Mouse (Mus musculus): Measurements from ENCODE around the gene Platr17. TPM values are rescaled to one million over a fixed set of nuclear protein-coding genes. Genes with fewer than 3 reads are reported as not detected.

The Platr17 gene
- polyA plus RNA-seq, 1 experiment from 2014 or later: 0.18 TPM

DNA sequence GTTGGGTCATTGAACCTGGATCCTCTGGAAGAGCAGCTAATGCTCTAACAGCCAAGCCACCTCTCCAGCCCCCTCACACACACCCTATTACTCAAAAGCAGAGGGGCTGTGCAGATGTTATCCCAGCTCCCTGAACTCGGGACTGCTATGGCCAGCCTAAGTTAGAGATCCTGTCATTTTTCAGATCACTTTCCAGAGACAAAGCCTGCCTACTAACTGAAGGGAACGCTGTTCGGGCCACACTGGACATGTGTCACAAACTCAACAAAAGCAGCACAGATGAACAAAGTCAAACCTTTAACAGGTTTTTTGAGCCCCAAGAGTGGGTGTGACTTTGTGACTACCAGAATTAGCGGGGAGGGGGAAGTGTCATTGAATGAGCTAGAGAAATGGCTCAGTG lies 47.9 kb downstream of the Platr17 start:
- no peaks in the 10 kb centered on the region for H3K9me3 ChIP-seq
- peak overlapping the region; percentile 91 for H3K4me2 ChIP-seq (replicated peaks)
- peak overlapping the region; percentile 84 for H3K4me3 ChIP-seq (replicated peaks)
- peaks cover 52% of the 10 kb centered on the region for H3K4me1 ChIP-seq (replicated peaks)
- WGBS: 81% methylated on average over 4 of the region's 4 CpGs
- peaks cover 13% of the 10 kb centered on the region for H3K36me3 ChIP-seq
- ATAC-seq: no peak
- H3K9ac ChIP-seq: peak overlapping the region; percentile 39; the same call in 1 of the 2 replicates
- peak overlapping the region; percentile 41 for H3K27ac ChIP-seq
- no peaks in the 10 kb centered on the region for H3K27me3 ChIP-seq (replicated peaks)

DNA sequence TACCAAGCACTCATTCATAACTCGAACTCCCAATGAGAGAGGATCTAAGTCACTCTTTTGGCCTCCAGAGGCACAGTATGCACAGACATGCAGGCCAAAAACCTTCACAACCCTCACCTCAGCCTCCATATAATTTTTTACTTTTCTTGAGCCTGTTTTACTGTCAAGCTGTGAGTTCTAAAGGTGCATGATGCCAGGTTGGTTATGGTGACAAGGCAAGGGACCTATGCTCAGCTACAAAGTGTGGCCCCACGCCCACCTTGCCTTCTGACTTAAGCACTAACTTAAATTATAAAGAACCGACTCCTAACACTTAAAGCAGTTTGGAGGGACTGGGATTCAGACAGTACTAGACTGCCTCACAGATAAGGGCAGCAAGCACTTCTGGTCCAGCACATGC lies 48.4 kb downstream of the Platr17 start:
- peak overlapping the region; percentile 84 for H3K4me3 ChIP-seq (replicated peaks)
- peak overlapping the region; percentile 91 for H3K4me2 ChIP-seq (replicated peaks)
- H3K36me3 ChIP-seq: peaks cover 13% of the 10 kb centered on the region
- no peaks in the 10 kb centered on the region for H3K27me3 ChIP-seq (replicated peaks)
- H3K9ac ChIP-seq: peak overlapping the region; percentile 39; the same call in 1 of the 2 replicates
- ATAC-seq: no peak
- 77% methylated on average over 3 of the region's 3 CpGs for WGBS
- peak overlapping the region; percentile 41; the same call in 1 of the 2 replicates for H3K27ac ChIP-seq
- H3K4me1 ChIP-seq (replicated peaks): peaks cover 51% of the 10 kb centered on the region
- H3K9me3 ChIP-seq: no peaks in the 10 kb centered on the region

- Histone ChIP-seq H3K4me1 (replicated peaks) (peaks cover 43% of the 10 kb centered on the region), H3K27me3 (replicated peaks) (no peaks in the 10 kb centered on the region), H3K36me3 (peaks cover 14% of the 10 kb centered on the region), H3K9me3 (no peaks in the 10 kb centered on the region), H3K9ac (peak overlapping the region; percentile 97), H3K4me2 (replicated peaks) (peak overlapping the region; percentile 91), H3K4me3 (replicated peaks) (peak overlapping the region; percentile 84), H3K27ac (peak overlapping the region; percentile 94)
- no peak for ATAC-seq
- WGBS: 37% methylated on average over 5 of the region's 5 CpGs
These were observed 49.1 kb downstream of the Platr17 start for GRCm38 (mm10) chr17:33953961-33954565.

DNA sequence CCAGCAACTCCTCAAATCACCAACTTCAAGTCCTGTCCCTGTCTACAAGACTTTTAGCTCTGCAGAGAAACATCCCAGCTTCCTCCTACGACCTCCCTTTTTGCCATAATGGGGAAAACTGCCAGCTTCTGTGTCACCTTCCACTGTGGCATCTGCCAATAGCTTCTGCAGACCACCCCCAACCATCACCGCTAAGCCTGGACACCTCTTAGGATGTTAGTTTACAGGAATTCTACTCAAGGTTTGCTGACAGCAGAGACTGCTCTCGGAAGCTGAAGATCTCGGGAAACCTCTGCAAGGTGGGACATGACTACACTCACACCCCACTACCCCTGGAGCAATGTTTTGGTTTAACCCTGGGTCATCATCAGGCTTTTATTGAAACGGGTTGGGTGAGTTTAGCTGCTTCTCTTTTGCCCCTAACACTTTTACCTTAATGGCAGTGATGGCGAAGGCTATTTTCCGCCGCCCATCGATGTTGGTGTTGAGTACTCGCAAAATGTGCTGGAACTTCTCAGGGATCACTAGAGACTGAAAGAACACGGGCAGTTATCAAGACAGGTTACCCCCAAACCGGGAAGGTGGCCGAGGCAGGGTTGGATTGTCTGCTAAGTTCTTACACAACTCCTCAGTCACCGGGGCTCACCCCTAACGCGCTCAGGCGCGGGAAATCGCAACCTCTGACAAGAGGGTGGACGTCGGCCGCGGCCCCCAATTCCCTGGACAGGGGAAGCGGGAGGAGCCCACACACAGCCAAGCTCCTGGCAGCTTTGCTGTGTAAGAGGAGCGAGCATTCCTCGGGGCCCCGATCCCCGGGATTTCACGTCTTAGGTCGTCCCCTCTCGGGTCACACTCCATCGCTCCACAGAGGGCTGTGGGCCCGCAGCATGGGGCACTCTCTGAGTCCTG lies 50.0 kb downstream of the Platr17 start:
- H3K4me2 ChIP-seq (replicated peaks): peak overlapping the region; percentile 91
- no peaks in the 10 kb centered on the region for H3K27me3 ChIP-seq (replicated peaks)
- peaks cover 38% of the 10 kb centered on the region for H3K4me1 ChIP-seq (replicated peaks)
- H3K9ac ChIP-seq: peak overlapping the region; percentile 97
- peak; percentile 23; the same call in 1 of the 2 replicates for ATAC-seq
- WGBS: under 1% methylated on average over 33 of the region's 33 CpGs
- peaks cover 19% of the 10 kb centered on the region for H3K36me3 ChIP-seq
- H3K27ac ChIP-seq: peak overlapping the region; percentile 94
- peak overlapping the region; percentile 84 for H3K4me3 ChIP-seq (replicated peaks)
- no peaks in the 10 kb centered on the region for H3K9me3 ChIP-seq

- peak; percentile 87 for ATAC-seq
- under 1% methylated on average over 50 of the region's 50 CpGs for WGBS
- Histone ChIP-seq H3K9ac (peak within 1 kb of the TSS; percentile 97), H3K4me1 (replicated peaks) (peaks cover 30% of the 10 kb centered on the region), H3K4me3 (replicated peaks) (peak within 1 kb of the TSS; percentile 84), H3K27me3 (replicated peaks) (no peaks in the 10 kb centered on the region), H3K36me3 (peaks cover 20% of the 10 kb centered on the region), H3K9me3 (no peaks in the 10 kb centered on the region), H3K27ac (peak within 1 kb of the TSS; percentile 94), H3K4me2 (replicated peaks) (peak within 1 kb of the TSS; percentile 91)
These were observed 50.8 kb downstream of the Platr17 start, which contains the start of the genes Vps52 and Rps18 for GRCm38 (mm10) chr17:33955555-33956214. Gene Vps52 (plus strand): TSS chr17:33955812. Gene Rps18 (minus strand): TSS chr17:33956001.

Other genes with a start within 250 kb of the Platr17 start
- gene Hnrnpm, start 218.3 kb upstream of the Platr17 start, polyA plus RNA-seq (2015; fragmentation: Nextera tagmentation; extraction: Ambion mirVana): 276 and 325 TPM in 2 replicates
- 49.4 and 52.7 TPM in 2 replicates for gene March2, start 186.5 kb upstream of the Platr17 start, polyA plus RNA-seq (2015; fragmentation: Nextera tagmentation; extraction: Ambion mirVana)
- gene Rab11b, start 144.6 kb upstream of the Platr17 start, polyA plus RNA-seq (2015; fragmentation: Nextera tagmentation; extraction: Ambion mirVana): 206 and 218 TPM in 2 replicates
- gene Angptl4, start 123.3 kb upstream of the Platr17 start, polyA plus RNA-seq (2015; fragmentation: Nextera tagmentation; extraction: Ambion mirVana): 20.7 and 23.4 TPM in 2 replicates
- gene Kank3, start 94.6 kb upstream of the Platr17 start, polyA plus RNA-seq (2015; fragmentation: Nextera tagmentation; extraction: Ambion mirVana): 23.0 and 30.5 TPM in 2 replicates
- 1,025 and 1,054 TPM in 2 replicates for gene Rps28, start 80.6 kb upstream of the Platr17 start, polyA plus RNA-seq (2015; fragmentation: Nextera tagmentation; extraction: Ambion mirVana)
- 492 and 540 TPM in 2 replicates for gene Ndufa7, start 80.6 kb upstream of the Platr17 start, polyA plus RNA-seq (2015; fragmentation: Nextera tagmentation; extraction: Ambion mirVana)
- 53.3 and 61.3 TPM in 2 replicates for gene Cd320, start 62.0 kb upstream of the Platr17 start, polyA plus RNA-seq (2015; fragmentation: Nextera tagmentation; extraction: Ambion mirVana)
- not detected in 2 replicates for gene Gm7029, start 31.3 kb upstream of the Platr17 start, polyA plus RNA-seq (2015; fragmentation: Nextera tagmentation; extraction: Ambion mirVana)
- 5.7 and 7.1 TPM in 2 replicates for gene Kifc1, start 14.5 kb upstream of the Platr17 start, polyA plus RNA-seq (2015; fragmentation: Nextera tagmentation; extraction: Ambion mirVana)
- 37.5 and 39.1 TPM in 2 replicates for gene Daxx, start 4.3 kb downstream of the Platr17 start, polyA plus RNA-seq (2015; fragmentation: Nextera tagmentation; extraction: Ambion mirVana)
- gene Tapbp, start 10.8 kb downstream of the Platr17 start, polyA plus RNA-seq (2015; fragmentation: Nextera tagmentation; extraction: Ambion mirVana): 35.6 and 39.3 TPM in 2 replicates
- 14.4 and 16.2 TPM in 2 replicates for gene Zbtb22, start 10.8 kb downstream of the Platr17 start, polyA plus RNA-seq (2015; fragmentation: Nextera tagmentation; extraction: Ambion mirVana)
- 29.2 and 32.9 TPM in 2 replicates for gene Rgl2, start 24.4 kb downstream of the Platr17 start, polyA plus RNA-seq (2015; fragmentation: Nextera tagmentation; extraction: Ambion mirVana)
- 153 and 159 TPM in 2 replicates for gene Pfdn6, start 35.2 kb downstream of the Platr17 start, polyA plus RNA-seq (2015; fragmentation: Nextera tagmentation; extraction: Ambion mirVana)
- 37.1 and 38.5 TPM in 2 replicates for gene Wdr46, start 35.5 kb downstream of the Platr17 start, polyA plus RNA-seq (2015; fragmentation: Nextera tagmentation; extraction: Ambion mirVana)
- gene B3galt4, start 46.4 kb downstream of the Platr17 start, polyA plus RNA-seq (2015; fragmentation: Nextera tagmentation; extraction: Ambion mirVana): 9.8 TPM in 2 replicates
- 44.0 and 47.4 TPM in 2 replicates for gene Vps52, start 50.7 kb downstream of the Platr17 start, polyA plus RNA-seq (2015; fragmentation: Nextera tagmentation; extraction: Ambion mirVana)
- gene Rps18, start 50.9 kb downstream of the Platr17 start, polyA plus RNA-seq (2015; fragmentation: Nextera tagmentation; extraction: Ambion mirVana): 1,812 and 1,948 TPM in 2 replicates
- 190 and 264 TPM in 2 replicates for gene H2-K1, start 95.2 kb downstream of the Platr17 start, polyA plus RNA-seq (2015; fragmentation: Nextera tagmentation; extraction: Ambion mirVana)
- 16.8 and 18.2 TPM in 2 replicates for gene Ring1, start 119.5 kb downstream of the Platr17 start, polyA plus RNA-seq (2015; fragmentation: Nextera tagmentation; extraction: Ambion mirVana)
- 51.5 and 60.9 TPM in 2 replicates for gene H2-Ke6, start 122.9 kb downstream of the Platr17 start, polyA plus RNA-seq (2015; fragmentation: Nextera tagmentation; extraction: Ambion mirVana)
- gene Slc39a7, start 126.5 kb downstream of the Platr17 start, polyA plus RNA-seq (2015; fragmentation: Nextera tagmentation; extraction: Ambion mirVana): 151 and 172 TPM in 2 replicates
- gene Rxrb, start 126.7 kb downstream of the Platr17 start, polyA plus RNA-seq (2015; fragmentation: Nextera tagmentation; extraction: Ambion mirVana): 41.8 and 45.0 TPM in 2 replicates
- 0.90 and 1.0 TPM in 2 replicates for gene Col11a2, start 134.3 kb downstream of the Platr17 start, polyA plus RNA-seq (2015; fragmentation: Nextera tagmentation; extraction: Ambion mirVana)
- 0.66 and 0.85 TPM in 2 replicates for gene H2-Oa, start 187.2 kb downstream of the Platr17 start, polyA plus RNA-seq (2015; fragmentation: Nextera tagmentation; extraction: Ambion mirVana)
- gene H2-DMa, start 214.4 kb downstream of the Platr17 start, polyA plus RNA-seq (2015; fragmentation: Nextera tagmentation; extraction: Ambion mirVana): 11.3 and 13.4 TPM in 2 replicates
- 88.2 and 90.7 TPM in 2 replicates for gene Brd2, start 217.5 kb downstream of the Platr17 start, polyA plus RNA-seq (2015; fragmentation: Nextera tagmentation; extraction: Ambion mirVana)
- 0.68 and 0.83 TPM in 2 replicates for gene H2-DMb2, start 238.2 kb downstream of the Platr17 start, polyA plus RNA-seq (2015; fragmentation: Nextera tagmentation; extraction: Ambion mirVana)
- gene H2-DMb1, start 247.9 kb downstream of the Platr17 start, polyA plus RNA-seq (2015; fragmentation: Nextera tagmentation; extraction: Ambion mirVana): 3.2 TPM in 2 replicates

Data from intestine, embryonic 15.5 days (tissue).